Mouse (Mus musculus): Measurements from ENCODE around the gene Etnk1.

The Etnk1 gene

DNA sequence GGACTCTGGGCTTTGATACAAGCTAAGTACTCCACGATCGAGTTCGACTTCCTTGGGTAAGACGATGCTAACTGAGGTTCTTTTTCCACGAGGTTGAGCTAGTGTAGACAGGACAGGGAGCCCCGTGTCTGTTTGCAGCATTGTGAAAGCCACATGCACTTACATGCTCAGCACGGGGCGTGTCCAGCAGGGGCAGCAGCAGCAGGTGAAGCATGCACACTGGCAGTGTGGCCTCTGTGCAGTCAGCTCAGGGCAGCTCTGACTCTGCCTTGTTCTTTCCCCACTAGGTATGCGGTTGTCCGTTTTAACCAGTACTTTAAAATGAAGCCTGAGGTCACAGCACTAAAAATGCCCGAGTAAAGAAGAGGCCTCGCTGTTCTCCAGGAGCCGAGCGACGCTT is 36.1 kb downstream of the Etnk1 start:
- in situ Hi-C loops (cut with MboI, MseI) = no loop called here

DNA sequence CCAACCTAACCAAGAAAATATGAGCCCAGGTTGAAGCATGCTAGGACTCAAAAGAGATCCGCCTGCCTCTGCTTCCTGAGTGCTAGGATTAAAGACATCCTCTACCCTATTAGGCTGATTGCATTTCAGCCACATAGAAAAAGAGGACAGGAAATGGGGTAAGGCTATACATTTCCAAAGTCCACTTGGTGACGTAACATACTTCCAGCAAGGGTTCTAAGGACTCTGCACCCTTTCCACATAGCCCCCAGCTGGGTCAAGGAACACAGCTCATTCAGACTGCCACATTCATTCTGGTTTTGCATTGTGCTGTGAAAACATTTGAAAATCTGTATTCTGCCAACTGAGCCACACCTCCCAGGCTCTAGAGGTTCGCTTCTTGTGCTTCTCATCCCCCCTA is 41.9 kb downstream of the Etnk1 start:
- in situ Hi-C loops (cut with MboI, MseI) = no loop called here

DNA sequence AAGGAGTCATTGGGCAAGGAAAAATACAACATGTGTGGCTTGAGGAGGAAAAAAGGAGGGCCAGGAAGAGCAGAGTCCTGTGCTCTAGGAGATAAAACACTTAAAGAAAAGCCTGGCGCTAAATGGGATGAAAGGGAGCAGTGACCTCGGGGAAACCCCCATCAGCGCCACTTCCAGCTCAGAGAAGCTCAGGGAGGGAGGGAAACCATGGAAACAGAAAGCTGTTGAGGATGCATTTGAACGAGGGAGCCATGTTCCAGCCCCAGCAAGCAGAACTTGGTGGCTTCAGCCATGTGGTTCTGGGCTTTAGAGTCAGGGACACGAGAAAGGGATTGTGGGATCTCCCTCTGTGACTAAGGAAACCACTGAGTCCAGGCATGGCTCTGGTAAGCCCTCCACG is 45.7 kb downstream of the Etnk1 start:
- in situ Hi-C loops (cut with MboI, MseI) = no loop called here

DNA sequence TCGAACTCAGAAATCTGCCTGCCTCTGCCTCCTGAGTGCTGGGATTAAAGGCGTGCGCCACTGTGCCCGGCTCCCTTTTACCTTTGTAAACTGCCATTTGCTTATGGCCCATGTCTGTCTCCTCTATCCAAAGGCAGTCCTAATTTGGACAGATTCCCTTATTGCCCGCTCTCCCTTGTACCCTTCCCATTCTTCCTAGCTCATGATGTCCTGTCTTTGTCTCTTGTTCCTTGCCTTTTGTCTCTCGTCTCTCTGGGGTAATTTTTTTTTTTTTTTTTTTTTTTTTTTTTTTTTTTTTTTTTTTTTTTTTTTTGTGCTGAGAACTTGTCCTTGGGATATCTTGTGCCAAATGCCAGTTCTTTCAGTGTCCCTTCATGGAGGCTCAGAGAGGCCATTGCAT is 46.4 kb downstream of the Etnk1 start:
- in situ Hi-C loops (cut with MboI, MseI) = no loop called here

DNA sequence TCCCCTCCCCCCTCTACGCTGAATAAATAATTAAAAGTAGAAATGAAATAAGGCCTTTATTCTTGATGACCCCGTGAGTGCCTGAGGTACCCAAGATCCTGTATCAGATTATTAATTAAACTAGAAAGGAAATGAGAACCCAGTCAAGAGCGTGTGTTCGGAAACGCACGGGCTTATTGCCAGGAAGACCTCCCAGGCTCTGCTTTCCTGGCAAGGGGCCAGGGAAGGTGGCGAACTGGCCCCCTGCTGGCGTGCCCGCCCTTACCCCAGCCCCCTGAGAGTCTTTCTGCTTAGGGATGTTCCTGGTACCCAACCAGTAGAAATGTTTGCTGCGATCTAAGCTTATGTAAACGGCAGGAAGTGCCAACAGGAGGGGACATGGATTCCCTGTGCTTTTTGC is 49.2 kb downstream of the Etnk1 start:
- in situ Hi-C loops (cut with MboI, MseI) = loop anchor here (5.0 kb wide), 2 partner anchors 151 to 1756 kb away; no protein-coding TSS in a partner anchor

DNA sequence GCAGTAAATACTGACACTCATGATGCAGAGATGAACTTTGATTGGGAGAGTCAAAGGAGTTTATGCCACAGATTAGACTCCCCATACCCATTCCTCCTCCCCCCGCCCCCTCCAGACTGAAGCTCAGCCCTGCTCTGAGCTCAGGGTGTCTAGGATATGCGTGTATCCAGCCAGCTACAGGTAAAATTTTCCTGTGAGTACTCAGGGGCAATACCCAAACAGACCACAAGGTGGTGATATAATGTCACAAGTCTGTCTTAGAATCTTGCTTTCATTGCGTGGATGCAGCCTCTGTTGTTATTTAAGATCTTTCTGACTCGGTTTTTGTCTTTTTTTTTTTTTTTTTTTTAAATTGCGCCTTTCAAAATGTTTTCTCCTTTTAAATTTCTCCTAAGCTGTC is 52.3 kb downstream of the Etnk1 start:
- in situ Hi-C loops (cut with MboI, MseI) = loop anchor here (5.0 kb wide), 2 partner anchors 148 to 1753 kb away; no protein-coding TSS in a partner anchor

DNA sequence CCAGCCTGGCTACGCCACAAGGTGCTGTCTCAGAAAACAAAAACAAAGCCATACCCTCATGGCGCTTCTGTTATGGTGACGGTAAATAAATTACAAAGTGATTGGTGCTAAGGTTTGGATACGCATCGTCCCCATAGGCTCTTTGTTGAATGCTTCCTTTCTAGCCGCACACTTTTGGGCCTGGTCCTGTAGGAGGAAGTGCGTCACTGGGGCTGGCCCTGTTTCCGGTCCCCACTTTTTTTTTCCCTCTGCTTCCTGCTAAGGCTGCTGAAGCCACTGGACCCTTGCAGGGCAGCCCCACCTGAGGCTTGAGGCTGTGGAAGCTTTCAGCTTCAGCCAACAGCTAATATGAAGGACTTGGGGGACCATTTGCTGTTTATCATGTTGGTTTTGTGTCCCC is 54.2 kb downstream of the Etnk1 start:
- in situ Hi-C loops (cut with MboI, MseI) = no loop called here

DNA sequence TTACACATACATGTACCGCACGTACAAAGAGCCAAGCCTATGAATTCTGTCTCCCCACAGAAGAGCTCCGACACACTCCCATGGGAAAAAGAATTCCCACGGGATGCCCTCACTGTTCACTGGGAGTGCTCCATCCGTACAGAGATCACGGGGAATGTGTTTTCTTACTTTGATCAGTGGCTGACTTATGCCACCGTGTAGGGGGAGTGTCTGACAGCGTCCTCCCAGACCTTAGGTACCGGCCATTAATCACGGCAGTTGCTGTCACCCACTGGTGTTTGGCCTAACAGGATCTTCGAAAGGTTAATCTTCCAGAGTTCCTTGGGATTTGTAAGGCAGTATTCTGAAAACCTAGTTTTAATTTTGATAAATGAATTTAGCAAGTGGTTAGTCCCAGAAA is 57.0 kb downstream of the Etnk1 start:
- in situ Hi-C loops (cut with MboI, MseI) = no loop called here

DNA sequence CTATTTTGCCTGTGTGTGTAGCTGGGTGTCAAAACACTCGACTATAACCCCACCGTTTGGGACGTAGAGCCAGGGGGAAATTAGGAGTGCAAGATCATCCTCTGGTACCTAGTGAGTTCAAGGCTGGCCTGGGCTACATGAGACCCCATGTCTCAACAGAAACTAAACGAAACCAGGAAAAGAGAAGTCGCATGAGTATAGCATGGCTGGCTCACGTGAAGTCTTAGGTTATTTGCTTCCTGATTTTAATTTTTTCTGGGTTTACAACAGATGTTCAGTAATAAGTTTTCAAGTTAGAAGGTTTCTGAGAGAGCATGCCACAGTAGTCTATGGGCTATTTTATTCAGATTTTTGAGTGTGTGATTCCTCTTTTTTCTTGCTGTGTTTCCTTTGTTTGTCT is 57.9 kb downstream of the Etnk1 start:
- in situ Hi-C loops (cut with MboI, MseI) = no loop called here

DNA sequence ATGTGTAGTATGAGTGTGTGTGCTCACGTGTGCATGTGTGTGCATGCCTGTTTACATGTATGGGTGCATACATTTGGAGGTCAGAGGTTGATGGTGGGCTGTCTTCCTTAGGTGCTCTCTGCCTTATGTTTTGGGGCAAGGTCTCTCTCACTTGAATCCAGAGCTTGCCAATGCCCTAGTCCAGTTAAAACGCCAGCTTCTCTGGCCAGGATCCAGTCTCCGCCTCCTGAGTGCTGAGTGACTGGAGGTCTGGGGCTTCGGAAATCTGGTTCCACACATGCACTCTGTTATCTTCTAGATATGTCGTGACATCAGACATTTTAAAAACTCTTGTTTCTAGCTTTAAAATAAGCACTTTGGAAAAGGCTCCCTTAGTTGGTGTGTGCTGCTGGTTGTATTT is 61.7 kb downstream of the Etnk1 start:
- in situ Hi-C loops (cut with MboI, MseI) = no loop called here

DNA sequence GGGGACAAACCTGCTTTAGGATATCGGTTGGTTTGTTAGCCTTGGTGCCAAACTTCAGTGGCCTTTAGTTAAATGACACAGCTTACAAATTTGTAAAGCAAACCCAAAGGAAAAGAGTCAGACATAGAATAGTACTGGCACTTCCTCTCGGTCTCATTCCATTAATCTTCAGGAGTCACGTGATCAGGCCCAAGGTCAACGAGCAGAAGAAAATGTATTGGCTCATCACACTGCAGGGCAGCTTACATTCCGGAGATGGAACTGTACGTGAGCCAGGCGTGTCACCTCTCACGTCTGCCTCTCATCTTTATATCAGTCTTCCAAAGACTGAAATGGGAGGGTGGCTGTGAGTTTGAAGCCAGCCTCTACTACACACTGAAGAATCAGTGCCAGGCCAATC is 62.9 kb downstream of the Etnk1 start:
- in situ Hi-C loops (cut with MboI, MseI) = no loop called here

DNA sequence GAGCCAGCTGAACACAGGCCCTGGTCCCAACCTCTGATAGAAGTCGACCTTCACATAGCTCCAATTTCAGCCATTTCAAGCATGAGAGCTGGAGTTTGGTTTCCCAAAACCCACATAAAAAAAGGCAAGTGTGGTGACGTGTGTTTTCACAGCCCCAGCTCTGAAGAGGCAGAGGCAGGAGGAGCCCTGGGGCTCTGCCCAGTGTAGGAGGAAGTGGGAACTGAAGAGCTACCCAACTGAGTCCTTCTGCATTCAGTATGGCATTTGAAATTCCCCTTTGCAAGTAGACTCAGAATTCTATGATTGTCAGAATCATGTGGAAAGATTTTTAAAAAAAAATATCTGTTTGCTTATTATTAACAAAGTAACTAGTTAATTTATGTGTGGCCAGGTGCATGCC is 63.9 kb downstream of the Etnk1 start:
- in situ Hi-C loops (cut with MboI, MseI) = no loop called here

DNA sequence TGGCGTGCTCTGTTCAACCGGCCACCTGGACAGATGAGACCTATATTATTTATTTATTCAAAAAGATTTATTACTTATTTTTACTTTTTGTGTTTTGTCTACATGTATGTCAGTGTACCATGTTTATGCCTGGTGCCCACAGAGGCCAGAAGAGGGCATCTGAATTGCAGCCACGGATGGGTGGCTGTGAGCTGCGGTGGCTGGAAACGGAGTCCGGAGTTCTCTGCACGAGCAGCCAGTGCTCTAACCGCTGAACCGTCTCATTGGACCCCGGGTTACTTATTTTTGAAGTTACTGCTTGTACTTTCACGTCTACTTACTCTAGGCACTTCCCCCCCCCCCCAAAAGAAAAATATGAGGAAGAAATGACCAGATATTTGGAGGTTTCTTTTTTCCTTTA is 65.7 kb downstream of the Etnk1 start:
- in situ Hi-C loops (cut with MboI, MseI) = no loop called here

DNA sequence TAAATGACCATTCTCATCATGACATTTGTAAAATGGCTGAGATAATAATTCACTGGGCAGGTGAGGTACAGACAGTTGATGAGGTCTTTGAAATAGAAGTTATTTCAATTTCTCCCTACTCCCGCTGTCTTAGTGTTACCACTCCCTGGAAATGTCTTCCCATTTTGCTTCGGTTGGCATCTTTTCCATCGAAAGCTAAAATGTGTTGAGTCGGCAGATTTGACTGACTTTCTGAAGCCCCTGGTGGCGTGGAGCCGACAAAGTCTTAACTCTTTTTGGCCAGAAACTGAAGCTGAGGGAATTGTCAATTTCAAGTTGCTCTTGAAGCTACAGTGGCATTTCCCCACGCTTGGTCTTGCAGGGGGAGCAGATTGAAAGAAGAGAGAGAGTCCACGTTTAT is 67.8 kb downstream of the Etnk1 start:
- in situ Hi-C loops (cut with MboI, MseI) = no loop called here

DNA sequence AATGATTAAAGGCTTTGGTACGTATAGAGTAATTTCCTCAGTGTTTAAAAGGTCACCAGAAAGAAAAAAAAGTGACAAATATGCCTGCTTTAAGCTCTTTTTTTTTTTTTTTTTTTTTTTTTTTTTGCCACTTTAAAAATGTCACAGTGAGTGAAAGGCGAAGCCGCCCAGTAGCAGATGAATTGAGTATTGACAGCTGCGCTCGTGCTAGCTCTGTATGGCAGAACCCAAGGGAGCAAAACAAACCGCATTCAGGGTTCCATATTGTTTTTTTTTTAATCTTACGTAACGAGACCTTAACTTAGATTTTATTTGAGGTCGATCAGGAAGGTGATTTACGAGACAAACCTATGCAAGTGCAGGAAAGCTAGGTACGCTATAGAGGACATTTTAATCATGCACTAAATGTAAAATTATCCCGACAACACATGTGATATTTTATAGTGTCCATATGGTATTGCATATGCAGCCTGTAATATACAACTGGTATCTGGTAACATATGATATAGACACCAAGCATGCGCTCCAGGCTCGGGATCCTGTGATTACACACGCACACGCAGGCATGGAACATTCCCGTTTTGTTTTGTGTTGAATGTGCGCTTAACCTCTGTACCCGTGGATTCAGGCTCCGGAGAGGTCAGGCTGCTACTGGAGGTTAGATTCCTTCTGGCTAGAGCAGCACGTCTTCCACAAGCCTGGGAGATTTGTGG is 72.5 kb downstream of the Etnk1 start:
- in situ Hi-C loops (cut with MboI, MseI) = no loop called here

DNA sequence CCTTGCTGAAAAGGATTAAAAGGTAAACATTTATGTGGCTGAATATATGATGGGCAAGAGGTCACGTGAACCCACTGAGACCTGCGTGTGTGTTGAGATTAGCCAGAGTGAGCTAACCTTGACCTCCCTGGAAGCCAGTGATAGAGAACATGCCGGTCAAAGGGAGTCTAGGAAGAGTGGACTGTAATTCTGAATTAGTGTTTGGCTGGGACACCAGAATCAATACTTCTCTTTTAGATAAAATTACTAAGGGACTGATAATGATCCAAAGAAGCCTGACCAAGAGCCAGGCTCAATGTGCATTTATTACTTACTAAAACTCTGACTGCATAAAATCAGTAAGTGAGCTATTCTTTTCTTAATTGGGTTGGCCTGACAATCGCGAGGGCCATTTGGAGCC is 76.2 kb downstream of the Etnk1 start:
- in situ Hi-C loops (cut with MboI, MseI) = no loop called here

DNA sequence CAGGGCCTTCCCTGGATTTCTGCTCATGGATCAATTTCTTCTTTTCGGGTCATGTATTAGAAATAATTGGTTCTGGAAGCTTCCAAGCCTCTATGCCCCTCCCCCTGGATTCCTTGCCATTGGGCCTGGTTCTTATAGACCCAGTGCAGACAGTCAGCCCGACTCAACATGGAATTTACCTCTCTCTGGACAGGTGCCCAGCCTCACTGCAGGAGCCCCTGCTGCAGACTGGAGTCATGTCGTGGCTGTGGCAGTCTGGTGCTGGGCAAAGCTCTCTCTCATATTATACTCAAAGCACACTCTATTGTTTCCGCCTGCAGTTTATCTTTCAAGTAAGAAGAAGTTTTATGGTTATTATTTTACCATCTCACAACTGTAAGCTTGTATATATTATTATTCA is 90.9 kb downstream of the Etnk1 start:
- in situ Hi-C loops (cut with MboI, MseI) = no loop called here

DNA sequence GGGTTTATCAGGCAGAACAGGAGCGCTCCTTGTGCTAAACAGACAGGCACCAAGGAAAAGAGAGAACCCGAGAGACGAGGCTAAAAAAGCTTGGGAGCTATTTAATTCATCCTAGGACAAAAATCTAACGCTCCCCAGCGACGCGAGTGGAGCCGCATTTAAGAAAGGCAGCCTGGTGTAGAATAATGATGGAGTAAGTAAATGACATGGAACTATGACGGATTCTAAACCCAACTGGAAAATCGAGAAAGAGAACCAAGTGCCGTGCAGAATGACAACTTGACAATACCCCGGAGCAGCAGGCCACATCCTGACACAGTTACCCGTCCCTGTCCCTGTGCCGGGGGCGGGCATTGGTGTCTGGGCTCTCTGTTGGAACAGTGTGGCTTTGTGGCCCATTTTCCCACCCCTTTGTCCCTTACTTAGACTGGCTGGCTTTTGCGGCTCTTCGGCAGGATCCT is 92.2 kb downstream of the Etnk1 start:
- in situ Hi-C loops (cut with MboI, MseI) = no loop called here

DNA sequence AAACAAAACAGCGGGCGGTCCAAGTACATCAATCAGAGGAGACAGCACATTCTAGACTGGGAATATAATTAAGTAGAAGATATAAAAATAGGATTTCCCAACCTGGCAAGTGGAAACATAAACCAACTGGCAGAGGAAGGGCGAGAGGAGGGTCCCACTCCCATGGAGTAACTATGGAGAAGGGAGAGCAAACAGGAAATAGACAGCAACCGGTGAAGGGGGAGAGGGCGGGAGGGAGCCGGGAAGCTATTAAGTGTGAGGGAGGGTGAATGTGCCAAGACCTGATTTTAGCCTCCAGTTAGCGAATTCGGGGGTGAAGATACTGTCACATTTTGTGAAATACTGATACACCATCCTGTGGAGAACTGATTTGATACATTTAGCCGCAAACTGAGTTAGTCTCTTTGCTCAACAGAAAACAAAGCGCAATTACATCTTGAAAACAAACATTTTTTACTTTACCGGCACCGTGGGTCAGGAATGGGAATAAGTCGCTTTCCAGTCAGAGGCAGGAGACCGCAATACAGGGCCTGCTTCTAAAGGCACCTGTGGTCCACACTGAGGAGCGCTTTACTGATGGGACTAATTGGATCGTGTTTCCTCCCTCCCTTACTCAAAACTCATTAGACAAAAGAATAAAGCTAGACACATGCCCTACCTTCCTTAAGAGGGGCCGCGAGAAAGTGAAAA is 93.0 kb downstream of the Etnk1 start:
- in situ Hi-C loops (cut with MboI, MseI) = no loop called here

DNA sequence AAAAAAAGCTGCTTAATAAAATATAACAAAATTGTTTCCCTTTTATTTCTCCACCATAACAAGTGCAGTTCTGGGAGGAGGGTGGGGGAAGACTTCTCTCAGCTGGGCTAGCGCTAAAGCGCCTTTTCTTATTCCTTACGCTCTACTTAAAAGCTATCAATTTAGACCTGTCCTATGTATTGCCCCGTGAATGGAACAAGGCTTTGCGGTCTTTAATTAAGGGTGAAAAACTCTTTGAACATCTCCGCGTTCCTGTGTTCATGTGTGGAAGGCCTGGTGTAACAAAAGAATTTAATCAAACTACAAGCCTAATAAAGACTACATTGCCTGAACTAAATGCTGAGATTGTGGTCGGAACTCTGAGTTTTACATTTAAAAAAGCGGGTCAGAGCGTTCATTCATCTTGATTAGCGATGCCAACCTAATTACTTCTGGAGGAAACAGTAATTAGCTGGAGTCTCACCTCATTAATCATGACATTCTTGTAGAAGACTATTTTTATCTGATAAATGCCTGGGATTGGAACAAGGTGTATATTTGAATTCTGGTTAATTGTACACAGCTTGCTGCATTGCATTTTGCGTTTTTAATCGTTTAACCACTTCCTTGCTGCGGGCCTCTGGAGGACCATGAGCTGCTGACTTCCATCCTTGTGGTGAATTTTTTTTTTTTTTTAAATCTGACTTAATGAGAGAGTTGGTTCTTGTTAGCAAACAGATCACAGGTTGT is 93.7 kb downstream of the Etnk1 start:
- in situ Hi-C loops (cut with MboI, MseI) = no loop called here

DNA sequence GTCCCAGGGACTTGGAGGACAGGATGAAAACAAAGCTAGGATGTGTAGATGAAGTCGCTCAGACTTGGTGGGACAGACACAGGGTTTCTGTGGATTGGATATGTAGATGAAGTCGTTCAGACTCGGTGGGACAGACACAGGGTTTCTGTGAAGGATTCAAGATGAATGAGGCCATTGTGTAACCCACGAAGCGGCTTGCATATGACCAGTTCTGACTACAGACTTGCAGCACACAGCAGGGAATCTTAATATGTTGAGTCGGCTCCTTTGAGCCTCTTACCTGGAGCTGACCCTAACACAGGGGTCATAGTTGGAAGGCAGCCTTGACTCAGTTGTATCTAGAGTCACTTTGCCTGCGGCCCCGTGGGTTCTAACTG is 94.3 kb downstream of the Etnk1 start:
- in situ Hi-C loops (cut with MboI, MseI) = no loop called here

DNA sequence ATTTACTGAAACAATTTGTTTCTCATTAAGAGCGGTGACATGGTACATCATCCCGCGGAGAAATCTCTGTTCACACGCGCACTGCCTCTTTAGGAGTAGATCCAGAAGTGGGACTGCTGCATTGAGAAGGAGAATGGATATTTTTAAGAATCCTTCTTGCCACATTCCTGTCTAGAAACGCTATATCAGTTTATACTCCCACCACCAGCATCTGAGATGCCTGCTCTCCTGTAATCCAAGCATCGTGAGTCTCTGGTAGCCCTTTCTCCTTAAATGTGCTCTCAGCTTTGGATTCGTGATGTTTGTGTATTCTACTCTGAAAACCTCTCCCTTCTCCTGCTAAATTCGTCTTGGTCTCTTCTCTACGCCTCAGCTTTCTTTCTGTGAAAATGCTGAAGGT is 98.5 kb downstream of the Etnk1 start:
- in situ Hi-C loops (cut with MboI, MseI) = no loop called here

DNA sequence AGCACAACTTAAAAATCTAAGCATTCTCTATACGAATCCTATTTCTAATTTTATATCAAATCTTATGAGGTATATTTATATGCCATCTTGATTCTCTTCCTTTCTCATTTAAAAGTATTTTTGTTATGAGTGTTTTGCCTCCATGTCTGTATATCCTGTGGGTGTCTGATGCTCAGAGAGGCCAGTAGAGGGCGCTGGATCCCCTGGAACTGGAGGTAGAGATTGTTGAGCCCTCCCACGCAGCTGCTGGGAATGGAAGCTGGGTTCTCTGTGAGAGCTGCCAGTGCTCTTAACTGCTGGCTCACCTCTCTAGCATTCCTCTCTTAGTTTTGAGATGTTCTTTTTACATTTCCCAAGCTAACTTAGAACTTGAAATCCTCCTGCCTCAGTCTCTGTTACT is 112.2 kb downstream of the Etnk1 start:
- in situ Hi-C loops (cut with MboI, MseI) = no loop called here

Data from T-helper 17 cell (primary cell).